Mouse (Mus musculus): Measurements from ENCODE around the gene Samd4. TPM values are rescaled to one million over a fixed set of nuclear protein-coding genes. Genes with fewer than 3 reads are reported as not detected.
A peak's percentile ranks its signal among the peaks of the same experiment; 100 is the strongest.

Gene Samd4
- 10 to 100 TPM; 14.3 to 18.6 TPM for total RNA-seq (2021)
- long read RNA-seq, experiment 1, full-length matches to known transcripts, result 1 of 5 reads
- long read RNA-seq, experiment 1, partial matches to known transcripts, result 1 of 5 reads
- long read RNA-seq, experiment 1, other reads (novel, unspliced or antisense), result 3 of 5 reads
- long read RNA-seq, experiment 2, result 0 reads

DNA sequence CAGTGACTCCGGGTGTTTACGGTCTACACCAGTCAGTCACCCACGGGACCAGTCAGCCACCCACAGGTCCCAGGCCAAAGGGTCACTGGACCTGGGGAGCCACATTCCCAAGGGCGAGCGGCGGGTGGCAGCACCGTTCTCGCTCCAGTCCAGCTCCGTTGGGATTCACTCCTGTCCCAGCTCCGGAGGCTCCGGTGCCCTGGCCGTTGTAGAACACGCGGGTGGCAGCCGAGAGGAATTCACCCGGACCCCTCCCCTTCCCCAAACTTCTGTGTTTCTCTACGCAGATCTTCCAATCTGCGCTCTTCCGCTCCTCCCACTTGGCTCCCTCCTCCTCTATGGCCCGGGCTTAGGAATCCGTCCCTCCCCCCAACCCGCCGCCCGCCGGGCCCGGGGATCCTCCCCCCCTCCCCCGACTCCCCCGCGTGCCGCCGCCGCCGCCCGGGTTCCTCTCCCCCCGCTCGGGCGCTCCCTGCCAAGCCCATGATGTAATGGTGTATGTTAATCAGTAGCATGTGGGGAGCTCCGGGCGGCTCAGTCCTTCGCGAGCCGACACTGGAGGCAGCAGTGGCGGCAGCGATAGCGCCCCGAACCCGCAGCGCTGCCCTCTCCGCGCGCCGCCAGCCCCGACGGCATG is at the start of gene Samd4:
Gene Samd4 (plus strand): TSS at position 424 of the 637 bp plus-strand sequence.
- peak; percentile 87 for DNase-seq

DNA sequence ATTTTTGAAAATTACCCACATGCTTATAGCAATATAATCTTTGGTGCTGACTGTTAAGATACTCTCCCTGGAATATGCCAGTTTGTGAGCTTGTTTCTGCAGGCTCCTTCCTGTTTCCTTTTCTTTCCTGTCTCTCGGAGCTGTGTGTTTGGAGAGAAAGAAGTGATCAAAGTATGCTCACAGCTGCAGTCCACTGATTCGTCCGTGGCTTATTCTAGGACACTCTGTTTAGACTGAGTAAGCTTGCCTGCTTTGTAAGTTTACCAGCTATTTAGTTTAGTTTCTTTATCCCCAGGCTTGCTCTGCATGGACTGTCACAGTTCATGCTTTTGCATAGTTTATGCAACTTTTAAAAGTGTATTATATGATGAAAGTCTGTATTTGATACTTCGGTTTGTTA is 43.3 kb upstream of the Samd4 start:
- no peak for DNase-seq

DNA sequence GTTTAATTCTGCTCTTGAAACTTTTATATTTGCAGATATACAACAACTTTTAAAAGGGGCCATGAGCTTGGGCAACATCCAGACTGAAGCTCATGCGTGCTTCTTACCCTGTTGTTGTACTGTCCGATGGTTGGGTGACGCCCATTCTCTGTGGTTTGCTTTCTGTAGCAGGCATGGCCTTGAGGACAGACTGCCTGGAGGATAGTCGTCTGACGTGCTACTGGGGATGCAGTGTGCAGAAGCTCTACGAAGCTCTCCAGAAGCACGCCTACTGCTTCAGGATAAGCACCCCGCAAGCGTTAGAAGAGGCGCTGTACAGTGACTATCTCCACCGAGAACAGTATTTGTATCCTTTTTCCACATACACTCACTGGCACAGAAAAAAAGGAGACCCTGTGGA is 36.9 kb upstream of the Samd4 start:
- DNase-seq, result no peak

DNA sequence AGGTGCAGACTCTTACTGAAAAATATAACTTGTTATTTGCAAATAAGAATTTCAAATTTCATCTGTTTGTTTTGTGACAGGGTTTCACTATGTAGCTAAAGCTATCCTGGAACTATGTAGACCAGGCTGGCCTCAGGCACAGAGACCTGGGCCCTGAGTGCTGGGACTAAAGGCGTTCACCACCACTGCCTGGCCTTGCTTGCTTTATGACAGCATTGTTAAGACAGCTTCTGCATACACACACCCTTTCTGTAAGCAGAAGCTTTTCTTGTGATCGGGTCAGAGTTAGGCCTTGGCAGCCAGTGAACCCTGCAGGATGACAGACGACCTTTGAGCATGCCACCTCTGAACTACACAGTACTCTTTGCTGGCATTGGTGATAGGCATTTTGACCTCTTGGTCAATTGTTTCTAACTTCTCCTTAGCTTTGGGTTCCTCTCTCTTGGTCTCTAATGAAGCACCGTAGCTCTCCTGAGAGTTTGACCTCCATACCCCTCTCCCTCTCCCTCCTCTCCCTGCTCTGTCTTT is 34.5 kb upstream of the Samd4 start:
- DNase-seq, result no peak

DNA sequence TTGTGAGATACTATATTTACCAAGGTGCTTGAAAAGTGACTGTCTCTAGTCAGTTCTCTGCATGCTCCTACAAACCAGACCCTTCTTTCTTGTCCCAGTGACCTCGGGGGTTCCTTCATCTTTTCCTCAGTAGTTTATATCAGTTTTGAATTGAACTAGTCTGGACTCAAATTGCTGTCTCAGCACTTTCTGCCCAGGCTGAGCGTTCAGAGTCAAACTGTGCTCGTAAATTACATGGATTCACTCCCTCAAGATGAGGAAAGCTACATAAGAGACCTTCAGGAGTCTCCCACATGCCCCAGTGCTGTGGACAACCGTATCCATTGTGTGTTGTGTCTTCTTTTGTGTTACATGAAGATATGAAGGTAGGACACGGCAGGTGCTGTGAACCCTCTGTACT is 33.9 kb upstream of the Samd4 start:
- no peak for DNase-seq

DNA sequence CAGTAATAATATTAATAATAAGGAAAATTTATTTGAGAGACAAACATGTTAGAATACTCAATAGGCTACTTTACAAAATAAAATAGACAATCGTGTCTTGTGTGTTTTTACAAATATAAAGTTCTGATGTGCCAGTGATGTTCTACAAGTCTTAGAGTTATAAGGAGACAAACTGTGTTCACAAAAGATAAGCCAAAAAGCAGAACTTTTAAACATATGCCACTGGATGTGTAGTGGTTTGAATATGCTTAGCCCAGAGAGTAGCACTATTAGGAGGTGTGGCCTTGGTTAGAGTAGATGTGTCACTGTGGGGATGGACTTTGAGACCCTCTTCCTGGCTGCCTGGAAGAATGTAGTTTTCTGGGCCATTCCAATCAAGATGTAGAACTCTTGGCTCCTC is 32.9 kb upstream of the Samd4 start:
- DNase-seq, result no peak

DNA sequence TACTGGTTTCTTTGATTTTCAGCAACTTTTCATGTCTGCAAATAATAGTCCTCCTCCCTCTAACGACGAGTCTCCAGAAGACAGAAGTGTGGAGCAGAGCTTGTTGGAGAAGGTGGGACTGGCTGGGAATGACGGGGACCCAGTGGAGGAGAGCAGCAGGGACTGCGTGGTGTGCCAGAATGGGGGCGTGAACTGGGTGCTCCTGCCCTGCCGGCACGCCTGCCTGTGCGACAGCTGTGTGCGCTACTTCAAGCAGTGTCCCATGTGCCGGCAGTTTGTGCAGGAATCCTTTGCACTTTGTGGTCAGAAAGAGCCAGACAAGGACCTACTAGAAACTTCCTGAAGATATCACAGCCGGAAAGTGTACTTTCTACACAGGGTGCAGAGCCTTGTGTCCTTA is 29.0 kb upstream of the Samd4 start:
- no peak for DNase-seq

DNA sequence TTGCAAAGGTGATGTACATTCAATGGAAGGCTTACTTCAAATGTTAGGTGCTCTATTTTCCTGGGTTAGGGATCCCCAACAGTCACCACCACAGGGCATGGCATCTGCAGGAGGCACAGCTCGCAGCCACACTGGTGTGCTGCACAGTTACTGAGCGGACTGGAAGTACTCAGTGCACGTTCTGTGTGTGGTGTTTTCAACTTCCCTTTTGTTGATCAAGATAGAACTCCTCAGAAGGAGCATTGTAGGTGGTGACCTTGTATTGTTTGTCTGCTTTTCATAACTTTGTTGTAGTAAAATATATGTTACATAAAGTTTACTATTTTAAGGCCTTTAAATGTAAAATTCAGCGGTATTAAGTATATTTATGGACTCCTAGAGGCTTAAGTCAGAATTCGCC is 19.7 kb upstream of the Samd4 start:
- DNase-seq, result no peak

DNA sequence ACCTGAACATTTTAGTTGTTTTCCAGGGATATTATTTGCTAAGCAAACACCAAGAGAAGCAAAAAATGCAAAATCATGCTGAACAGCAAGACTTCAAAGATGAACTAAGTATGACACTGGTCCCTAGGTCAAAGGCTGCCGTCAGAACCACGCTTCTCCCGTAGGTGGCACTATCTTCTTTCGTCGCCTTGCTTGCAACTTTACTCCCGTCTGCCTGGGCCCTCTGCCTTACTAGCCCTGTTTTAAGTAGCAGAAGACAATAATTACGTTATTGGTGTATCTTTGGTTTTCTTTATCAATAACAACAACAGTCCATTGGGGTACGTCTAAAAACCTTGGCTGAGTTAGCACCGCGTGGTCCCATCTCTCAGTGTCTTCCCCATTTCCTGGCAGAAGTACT is 1.7 kb upstream of the Samd4 start:
- DNase-seq, result peak; percentile 80

DNA sequence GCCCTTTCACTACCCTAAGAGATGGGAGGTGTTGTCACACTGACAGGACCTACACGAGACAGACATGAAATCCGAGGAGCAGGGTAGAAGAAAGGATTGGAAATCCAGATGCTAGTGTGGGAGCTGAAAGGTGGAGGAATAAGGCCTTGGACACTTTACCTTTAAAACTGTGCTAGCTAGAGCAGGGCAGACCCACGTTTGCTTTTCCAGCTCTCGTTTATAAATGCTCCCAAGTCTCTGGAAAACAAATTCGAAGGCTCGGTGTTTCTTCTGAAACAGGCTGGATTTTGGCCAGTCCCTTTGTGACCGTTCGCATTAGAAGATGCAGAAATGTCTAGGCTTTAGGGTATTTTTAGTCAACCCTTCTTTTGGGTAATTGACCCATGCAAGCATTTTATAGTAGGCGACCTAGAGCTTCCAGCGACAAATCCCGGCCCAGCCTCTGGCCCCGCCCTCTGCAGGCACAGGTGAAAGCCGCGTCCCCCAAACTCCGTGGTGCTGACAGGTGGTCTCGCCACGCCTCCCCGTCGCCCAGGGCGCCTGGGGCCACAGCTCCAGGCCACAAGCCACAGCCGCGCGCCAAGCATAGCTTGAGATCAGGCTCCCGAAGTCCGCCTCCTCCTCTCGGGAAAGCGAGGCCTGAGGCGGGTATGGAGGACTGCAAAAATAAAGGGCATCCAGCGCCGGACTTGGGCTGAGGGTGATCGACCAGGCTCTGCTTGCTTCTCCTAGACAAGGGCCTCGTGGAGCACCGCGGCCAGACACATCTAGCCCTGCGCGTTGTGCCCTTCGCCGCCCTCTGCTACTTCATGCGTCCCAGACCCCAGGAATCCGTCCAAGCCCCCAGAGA is 848 bp upstream of the Samd4 start:
- no peak for DNase-seq

DNA sequence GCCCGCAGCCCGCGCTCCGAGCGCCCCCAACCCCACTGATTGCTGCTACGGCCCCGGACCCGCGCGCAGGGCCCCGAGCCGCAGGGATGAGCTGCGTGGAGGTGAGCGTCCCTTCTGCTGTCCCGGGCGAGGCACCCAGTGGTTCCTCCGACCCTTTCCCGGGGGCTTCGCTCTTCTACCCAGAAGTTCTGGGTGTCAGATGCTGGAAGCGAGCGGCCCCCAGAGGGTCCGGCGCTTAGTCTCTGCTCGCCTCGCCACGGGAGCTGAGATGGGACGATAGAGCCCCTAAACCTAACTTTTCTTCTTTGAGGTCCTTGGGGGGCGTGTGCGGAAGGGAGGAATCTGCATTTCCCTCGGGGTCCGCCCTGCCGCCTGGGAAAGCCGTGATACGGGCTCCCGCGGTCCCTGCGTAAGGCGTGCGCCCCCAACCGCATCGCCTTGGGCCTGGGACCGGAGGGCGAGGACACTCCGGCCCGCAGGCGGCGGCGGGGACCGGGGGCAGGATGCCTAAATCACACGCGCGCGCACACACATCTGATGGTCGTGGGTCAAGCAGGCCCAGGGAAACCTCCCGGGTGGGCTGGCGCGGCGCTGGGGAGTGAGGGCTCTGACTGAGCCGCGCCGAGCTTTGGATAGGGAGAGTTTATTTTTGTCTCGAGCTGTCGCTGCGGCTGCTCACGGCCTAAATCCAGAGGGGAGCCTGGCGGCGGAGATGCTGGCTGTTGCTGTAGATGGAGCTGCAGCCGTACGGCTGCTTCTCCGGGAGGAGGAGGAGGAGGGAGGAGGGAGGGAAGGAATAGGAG is 615 bp downstream of the Samd4 start:
- peak; percentile 65 for DNase-seq

DNA sequence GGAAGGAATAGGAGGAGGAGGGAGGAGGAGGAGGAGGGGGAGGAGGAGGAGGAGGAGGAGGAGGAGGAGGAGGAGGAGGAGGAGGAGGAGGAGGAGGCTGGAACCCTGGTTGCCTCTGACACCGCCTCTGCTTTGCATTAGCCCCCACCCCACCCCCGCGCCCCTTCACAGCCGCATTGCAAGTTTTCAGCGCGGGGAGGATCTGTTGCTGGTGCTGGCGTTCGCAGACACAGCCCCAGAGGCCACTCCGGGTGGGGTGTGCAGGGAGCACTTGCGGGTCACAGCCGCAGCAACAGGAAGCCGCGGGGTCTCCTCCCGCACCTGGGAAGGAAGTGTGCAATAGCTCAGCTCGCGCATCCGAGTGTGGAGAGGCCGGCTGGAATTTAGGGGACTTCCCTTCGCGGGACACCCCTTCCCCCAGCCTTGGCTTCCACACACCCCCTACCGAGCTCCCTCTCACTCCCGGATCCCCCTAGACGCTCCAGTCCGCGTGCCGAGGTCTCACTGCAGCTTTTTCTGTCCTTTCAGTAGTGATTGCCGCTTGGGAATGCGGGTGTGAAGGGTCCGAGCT is 1.3 kb downstream of the Samd4 start:
- peak; percentile 56 for DNase-seq

DNA sequence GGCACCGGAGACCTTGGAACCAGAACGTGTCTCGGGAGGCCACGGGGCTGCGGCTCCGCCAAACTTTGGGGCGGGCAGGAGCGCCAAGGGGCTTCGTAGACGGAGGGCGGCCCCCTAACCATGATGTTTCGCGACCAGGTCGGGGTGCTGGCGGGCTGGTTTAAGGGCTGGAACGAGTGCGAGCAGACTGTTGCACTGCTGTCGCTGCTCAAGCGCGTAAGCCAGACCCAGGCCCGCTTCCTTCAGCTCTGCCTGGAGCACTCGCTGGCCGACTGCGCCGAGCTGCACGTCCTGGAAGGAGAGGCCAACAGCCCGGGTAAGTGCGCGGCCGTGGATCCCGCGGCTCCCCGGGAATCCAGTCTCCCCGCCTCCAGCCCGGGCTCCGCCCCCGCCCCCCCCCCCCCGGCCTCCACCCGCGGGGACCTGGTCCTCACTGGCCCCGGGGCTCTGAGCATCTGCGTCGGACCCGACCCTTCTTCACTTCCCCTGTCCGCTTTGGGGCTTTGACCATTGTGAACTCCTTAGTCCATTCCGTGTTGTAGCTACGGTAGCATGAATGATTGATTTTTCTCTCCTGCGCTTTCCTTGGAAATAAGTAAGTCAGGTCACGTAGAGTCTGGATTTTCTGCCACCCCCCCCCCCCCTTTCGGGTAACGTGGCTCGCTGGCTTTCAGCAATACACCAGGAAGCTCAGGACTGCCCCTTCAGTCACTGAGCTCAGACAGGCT is 2.2 kb downstream of the Samd4 start:
- DNase-seq, result peak; percentile 78

DNA sequence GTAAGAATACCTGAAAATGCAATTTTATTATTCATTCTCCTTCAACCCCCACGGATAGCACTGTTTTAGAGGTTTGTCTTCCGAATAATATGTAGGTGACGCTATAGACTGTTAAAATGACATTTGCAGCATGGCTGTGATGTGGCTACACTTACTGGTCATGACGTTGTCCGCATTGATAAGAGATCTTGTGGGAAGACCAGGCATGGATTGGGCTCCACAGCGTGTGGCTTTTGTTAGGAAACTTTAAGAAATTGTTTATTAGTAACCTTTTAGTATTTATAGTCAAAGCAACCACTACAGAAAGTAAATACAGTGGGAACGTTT is 2.7 kb downstream of the Samd4 start:
- no peak for DNase-seq

DNA sequence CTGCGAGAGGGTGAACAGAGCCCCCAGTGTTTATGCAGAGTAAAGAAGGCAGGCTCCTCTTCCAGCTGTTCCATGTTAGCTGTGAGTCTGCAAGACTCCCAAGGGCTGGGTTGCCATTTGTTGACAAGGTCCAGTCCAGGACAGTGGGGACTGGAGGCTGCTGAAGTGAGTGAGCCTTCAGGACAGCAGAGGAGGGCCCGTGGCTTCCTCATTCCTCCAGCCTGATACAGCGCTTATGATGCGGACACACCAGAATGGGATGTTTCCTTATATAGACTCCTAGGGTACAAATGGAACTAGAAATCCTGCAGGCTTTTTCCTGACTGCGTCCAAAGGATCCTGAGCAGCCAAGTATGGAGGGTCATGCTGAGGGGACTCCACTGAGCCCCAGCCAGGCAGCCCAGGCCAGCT is 3.2 kb downstream of the Samd4 start:
- DNase-seq, result peak; percentile 20

DNA sequence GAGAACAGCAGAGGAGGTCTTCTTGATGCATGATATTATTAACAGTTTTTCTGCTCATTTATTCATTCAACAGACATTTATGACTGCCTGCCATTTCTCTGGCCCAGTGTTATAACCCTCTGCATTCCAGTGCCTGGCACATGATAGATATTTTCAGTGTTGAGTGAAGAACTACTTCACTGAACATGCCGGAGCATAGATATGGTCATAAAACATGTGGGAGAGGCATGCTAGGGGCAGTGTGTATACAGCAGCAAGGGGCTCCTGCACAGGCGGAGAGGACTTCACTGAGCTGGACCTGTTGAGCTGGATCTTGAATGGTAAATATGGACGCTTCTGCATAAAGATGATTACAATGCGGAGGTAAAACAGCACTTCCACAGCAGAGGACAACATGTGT is 6.4 kb downstream of the Samd4 start:
- DNase-seq, result no peak

DNA sequence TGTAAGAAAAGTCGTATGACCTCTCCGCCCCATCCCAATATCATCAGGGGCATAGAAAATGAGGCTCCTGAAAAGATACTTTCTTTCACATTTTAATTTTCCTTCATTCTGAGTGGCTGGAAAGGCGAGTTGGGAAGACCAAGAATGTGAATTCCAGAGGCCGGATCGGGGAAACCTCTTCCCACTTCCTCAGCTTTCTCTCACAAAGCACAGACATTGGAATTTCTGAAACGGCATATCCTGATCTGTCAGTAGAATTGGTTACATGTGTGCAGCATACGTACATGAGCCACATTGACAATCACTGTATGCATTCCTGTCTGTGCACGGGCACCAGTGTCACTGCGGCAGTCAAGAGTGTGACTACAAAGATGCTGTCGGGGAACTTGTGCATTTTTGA is 11.3 kb downstream of the Samd4 start:
- DNase-seq, result no peak

DNA sequence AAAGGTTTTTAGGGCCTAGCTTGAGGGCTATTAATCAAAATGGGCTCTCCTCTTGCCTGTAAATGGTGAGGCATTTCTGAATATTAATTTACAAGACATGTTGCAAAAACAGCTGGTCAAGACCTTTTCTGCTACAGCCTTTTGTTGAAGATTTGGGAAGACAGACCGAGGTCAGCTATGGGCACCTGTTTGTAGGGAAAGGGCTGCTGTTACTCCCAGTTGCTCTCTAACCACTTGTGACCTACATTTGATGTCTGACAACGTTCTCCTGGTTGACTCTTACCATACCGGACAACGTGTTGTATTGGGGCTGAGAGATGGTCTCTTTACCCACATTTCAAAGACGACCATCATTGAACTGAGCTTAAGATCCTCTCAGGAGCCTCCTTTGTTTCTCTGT is 15.3 kb downstream of the Samd4 start:
- no peak for DNase-seq

DNA sequence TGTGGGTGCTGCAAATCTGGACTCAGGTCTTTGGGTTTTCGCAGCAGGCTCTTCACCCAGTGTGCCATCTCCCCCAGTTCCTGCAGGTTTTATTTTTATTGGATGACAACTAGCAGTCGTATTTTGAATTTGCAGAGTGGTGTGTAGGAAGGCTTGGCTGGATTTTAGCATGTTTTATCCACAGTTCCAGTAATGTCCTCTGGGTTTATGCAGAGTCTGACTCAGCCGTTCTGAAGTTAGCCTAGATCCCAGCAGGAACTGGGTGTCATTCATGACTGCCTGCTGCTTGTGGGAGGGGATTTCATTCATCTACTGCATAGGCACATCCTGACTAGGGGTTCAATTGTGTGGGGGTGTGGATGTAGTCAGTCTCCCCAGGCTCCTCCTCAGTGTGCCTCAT is 16.0 kb downstream of the Samd4 start:
- no peak for DNase-seq

DNA sequence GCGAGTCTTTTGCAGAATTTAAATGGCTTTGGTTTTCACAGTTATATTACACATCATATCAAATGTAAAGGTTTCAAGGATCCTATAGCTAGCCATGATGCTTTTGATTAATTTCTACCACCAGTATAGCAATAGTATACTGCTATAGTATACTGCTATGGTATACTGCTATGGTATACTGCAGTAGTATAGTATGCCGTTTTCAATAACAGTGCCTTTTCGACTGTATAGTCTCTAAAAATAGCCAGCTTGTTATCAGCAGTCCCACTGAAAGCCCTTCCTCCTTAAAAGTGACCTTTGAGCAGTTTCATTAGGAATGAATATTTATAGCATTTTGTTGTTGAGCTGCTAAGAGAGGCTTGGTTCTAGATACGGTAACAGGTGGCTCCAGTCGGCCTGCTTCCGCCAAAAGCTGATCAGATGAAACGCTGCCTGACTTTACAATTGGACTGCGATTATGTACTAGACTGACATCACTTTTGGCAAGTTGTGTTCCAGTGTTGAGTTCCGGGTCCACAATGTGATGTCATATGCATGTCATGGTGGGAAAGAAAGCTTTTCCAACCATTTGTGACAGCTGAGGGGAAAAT is 19.9 kb downstream of the Samd4 start:
- no peak for DNase-seq

DNA sequence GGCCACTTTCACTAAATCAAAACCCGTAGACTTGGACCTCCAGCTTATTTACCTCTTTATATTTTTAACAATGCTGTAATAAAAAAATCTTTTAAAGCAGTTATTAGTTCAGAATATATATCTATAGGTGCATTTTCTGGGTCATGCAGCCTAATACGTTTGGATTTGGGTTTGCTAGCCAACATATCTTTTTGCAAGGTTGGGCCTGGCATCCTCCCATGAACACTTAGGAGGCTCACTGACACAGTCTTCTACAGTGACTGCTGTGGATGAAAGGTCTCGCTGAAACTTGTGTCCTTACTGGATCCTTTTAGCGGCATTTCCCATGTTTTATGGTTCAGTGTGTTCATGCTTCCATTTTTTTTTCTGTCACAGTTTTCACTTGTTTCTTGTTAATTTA is 21.6 kb downstream of the Samd4 start:
- no peak for DNase-seq

All from adrenal gland, postnatal 10 days (tissue).